Mouse (Mus musculus) MEL (cell line): Measurements from ENCODE around the gene Tob2.

ENCODE experiments used
- CTCF ChIP-seq, 3 experiments: IDR thresholded peaks in 2 of 3; conservative IDR thresholded peaks in 1 of 3; 2 replicates each; pipeline ENCODE4 v1.5.1; 2011 to 2012; ENCODE audit warnings: low read length in 3 of 3, low read depth in 2 of 3, mild to moderate bottlenecking in 2 of 3, improper control_type of control experiment in 1 of 3, inconsistent platforms in 1 of 3, mixed read lengths in 1 of 3, moderate library complexity in 1 of 3; ENCODE audit not compliant: control insufficient read depth in 1 of 3, insufficient read depth in 1 of 3, poor library complexity in 1 of 3, severe bottlenecking in 1 of 3
- EP300 ChIP-seq, 2 experiments: IDR thresholded peaks; 2 replicates each; pipeline ENCODE4 v1.6.1; 2011; ENCODE audit warnings: improper control_type of control experiment in 2 of 2, low read length in 2 of 2, low read depth in 1 of 2, mild to moderate bottlenecking in 1 of 2
- GATA1 ChIP-seq: IDR thresholded peaks from 2 replicates; pipeline ENCODE4 v1.6.1; 2011; ENCODE audit warnings: low read depth, low read length, improper control_type of control experiment
- HCFC1 ChIP-seq: IDR thresholded peaks from 2 replicates; pipeline ENCODE4 v1.6.1; 2012; ENCODE audit warnings: low read depth, mild to moderate bottlenecking, inconsistent platforms, low read length, improper control_type of control experiment, moderate library complexity
- JUND ChIP-seq: IDR thresholded peaks from 2 replicates; pipeline ENCODE4 v1.6.1; 2011; ENCODE audit warnings: low read depth, mild to moderate bottlenecking, improper control_type of control experiment, low read length
- MYB ChIP-seq: IDR thresholded peaks from 2 replicates; pipeline ENCODE4 v1.6.1; 2011; ENCODE audit warnings: mild to moderate bottlenecking, low read depth, low read length, improper control_type of control experiment
- NELFE ChIP-seq: IDR thresholded peaks from 2 replicates; pipeline ENCODE4 v1.6.1; 2011; ENCODE audit warnings: low read depth, low read length, improper control_type of control experiment
- POLR2A ChIP-seq, 2 experiments: IDR thresholded peaks; 2 replicates each; pipeline ENCODE4 v1.6.1; 2011 to 2012; ENCODE audit warnings: low read length in 2 of 2, mild to moderate bottlenecking in 2 of 2, control low read depth in 1 of 2, improper control_type of control experiment in 1 of 2, low read depth in 1 of 2, moderate library complexity in 1 of 2; ENCODE audit not compliant: control insufficient read depth in 1 of 2, insufficient read depth in 1 of 2, poor library complexity in 1 of 2
- TAL1 ChIP-seq: IDR thresholded peaks from 2 replicates; pipeline ENCODE4 v1.6.1; 2012; ENCODE audit warnings: mild to moderate bottlenecking, inconsistent platforms, low read length, moderate library complexity, mixed read lengths
- TCF12 ChIP-seq: IDR thresholded peaks from 2 replicates; pipeline ENCODE4 v1.6.1; 2014; ENCODE audit warnings: low read depth, mild to moderate bottlenecking, inconsistent platforms, low read length, improper control_type of control experiment, moderate library complexity
- ZMIZ1 ChIP-seq: IDR thresholded peaks from 2 replicates; pipeline ENCODE4 v1.6.1; 2012; ENCODE audit warnings: low read depth, mild to moderate bottlenecking, inconsistent platforms, low read length, improper control_type of control experiment, moderate library complexity
- ZNF384 ChIP-seq: IDR thresholded peaks from 2 replicates; pipeline ENCODE4 v1.6.1; 2012; ENCODE audit warnings: low read depth, mild to moderate bottlenecking, inconsistent platforms, low read length, improper control_type of control experiment

GRCm38 (mm10) chr15:81798421-81798820 is 60.2 kb downstream of the Tob2 start:
- TF ChIP-seq ZNF384 (no peak), CTCF (IDR thresholded peaks at IDR 0.05 in 2 of 3, conservative IDR thresholded peaks at IDR 0.05 in 1 of 3; ENCODE audit: control insufficient read depth in 1 of 3, insufficient read depth in 1 of 3, low read depth in 2 of 3, low read length in 3 of 3, poor library complexity in 1 of 3, severe bottlenecking in 1 of 3) (no peak), GATA1 (no peak), NELFE (no peak), JUND (no peak), MYB (no peak), HCFC1 (no peak), TCF12 (no peak), EP300 (IDR thresholded peaks at IDR 0.05; ENCODE audit: low read depth in 1 of 2, low read length in 2 of 2) (no peak), TAL1 (no peak), ZMIZ1 (no peak), POLR2A (IDR thresholded peaks at IDR 0.05; ENCODE audit: control insufficient read depth in 1 of 2, insufficient read depth in 1 of 2, low read depth in 1 of 2, low read length in 2 of 2, poor library complexity in 1 of 2) (no peak)
